Mouse (Mus musculus): ENCODE results near the gene Xirp1.

Gene Xirp1

DNA sequence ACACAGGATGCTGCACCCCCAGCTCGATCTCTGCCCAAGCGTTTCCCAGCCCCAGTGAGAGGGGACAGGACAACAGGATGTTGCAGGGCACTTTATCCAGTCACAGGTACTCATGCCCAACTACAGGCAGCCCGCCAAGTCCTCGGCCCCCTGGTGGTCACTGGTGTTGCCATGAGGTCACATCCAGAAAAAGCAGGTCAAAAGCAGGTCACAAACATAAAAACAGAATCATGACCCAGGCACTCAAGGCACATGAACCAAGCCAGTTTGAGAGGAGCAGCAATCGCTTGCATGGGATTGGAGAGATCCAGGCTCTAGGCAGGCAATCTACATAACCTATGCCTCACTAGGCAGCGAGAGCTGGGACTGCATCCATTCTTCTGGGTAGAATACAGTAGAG lies 53.2 kb downstream of the Xirp1 start:
- peak; percentile 78 for DNase-seq

- DNase-seq = no peak
Observed at GRCm38 (mm10) chr9:119969811-119970210, 53.6 kb downstream of the Xirp1 start.

GRCm38 (mm10) chr9:119966221-119966910 lies 57.0 kb downstream of the Xirp1 start:
- no peak for DNase-seq

- peak; percentile 43 for DNase-seq
Observed at GRCm38 (mm10) chr9:119965186-119965585, 58.2 kb downstream of the Xirp1 start.

GRCm38 (mm10) chr9:119964206-119964605 lies 59.2 kb downstream of the Xirp1 start:
- DNase-seq = no peak

Measured in kidney, adult 18-20 months (tissue).